Mouse (Mus musculus): Measurements from ENCODE around the gene E430018J23Rik. TPM values are rescaled to one million over a fixed set of nuclear protein-coding genes. Genes with fewer than 3 reads are reported as not detected.
"Not testable (repeated sequence)": the region's sequence is repeated elsewhere in the genome, so short reads cannot be mapped to it uniquely, and the experiment has no call there.

E430018J23Rik gene
- total RNA-seq, 1 experiment from 2014 or later: 2.3 TPM

DNA sequence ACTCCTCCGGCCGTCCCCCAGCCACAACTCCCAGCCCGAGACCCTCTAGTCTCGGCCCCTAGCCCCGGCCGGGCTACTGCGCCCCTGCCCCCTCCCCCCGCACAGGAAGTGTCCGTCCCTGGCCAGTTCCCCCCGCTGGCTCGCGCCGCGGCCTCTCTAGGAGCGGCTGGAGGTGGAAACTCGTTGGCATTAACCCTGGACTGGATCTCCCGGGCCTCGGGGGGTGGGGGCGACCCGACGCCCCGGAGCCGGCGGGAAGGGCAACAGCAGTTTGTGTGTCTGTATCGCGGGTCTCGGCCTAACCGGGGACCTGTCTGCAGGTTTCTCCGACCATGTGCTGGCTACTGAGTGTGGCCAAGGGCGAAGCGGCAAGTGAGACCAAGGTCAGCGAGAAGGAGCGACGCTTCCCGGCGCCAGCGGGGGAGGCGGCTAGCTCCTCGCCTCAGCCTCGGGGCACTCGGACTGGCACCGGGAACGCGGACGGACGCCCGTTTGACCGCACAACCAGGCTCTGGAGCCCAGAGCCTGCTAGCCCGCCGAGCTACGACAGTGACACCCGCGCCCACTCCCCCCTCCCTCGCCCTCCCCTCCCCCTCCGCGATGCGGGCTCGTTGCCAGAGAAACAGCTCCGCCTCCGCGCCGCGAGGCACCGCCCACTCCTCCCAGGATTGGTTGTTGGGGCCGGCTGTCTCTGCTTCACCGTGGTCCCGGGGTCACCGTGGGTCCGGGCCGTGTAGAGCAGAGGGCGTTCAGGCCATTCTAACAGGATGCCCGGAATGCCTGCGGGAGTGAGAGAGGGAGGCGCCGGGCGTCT, 47.7 kb downstream of the E430018J23Rik start, which contains the start of gene Zfp768:
Gene Zfp768 (minus strand): TSS at position 78 of the 814 bp plus-strand sequence.
- ATAC-seq (replicated peaks; ENCODE audit: insufficient number of reproducible peaks, low FRiP score, low TSS enrichment, poor library complexity, severe bottlenecking): peak; percentile 78

DNA sequence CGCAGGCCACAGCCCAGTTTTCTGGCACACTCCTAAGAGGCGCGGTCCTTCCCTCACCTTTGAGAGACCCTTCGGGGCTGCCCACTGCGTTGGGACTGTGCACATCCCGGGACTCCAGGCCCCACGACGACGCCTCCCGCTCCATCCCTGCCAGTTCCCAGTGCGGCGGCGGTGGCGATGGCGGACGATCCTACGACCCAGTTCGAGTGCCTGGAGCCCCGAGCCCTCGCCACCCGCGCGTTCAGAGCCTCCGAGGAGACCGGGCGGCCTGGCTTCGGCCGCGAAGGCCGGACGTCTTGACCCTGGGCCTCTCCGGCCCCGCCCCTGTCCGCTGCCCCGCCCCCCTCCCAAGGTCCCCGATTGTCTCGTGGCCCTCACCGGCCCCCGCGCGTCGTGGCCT, 48.3 kb downstream of the E430018J23Rik start:
- peak; percentile 18; the same call in 1 of the 2 replicates for ATAC-seq (replicated peaks; ENCODE audit: insufficient number of reproducible peaks, low FRiP score, low TSS enrichment, poor library complexity, severe bottlenecking)

DNA sequence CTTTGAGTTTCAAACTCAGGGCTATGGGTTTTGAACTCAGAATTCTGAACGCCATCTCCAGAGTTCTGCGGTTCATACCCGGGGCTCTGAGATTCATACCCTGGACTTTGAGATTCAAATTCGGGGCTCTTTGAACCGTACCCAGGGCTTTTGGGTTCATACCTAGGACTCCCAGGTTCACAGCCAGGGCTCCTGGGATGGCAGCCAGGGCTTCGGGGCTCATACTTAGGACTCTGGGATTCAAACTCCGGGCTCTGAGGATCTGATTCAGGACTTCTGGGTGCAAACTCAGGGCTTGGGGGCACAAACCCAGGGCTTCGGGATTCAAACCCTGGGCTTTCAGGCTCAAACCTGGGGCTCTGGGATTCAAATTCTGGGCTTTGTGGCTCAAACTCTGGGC, 49.1 kb downstream of the E430018J23Rik start:
- no peak for ATAC-seq (replicated peaks; ENCODE audit: insufficient number of reproducible peaks, low FRiP score, low TSS enrichment, poor library complexity, severe bottlenecking)

DNA sequence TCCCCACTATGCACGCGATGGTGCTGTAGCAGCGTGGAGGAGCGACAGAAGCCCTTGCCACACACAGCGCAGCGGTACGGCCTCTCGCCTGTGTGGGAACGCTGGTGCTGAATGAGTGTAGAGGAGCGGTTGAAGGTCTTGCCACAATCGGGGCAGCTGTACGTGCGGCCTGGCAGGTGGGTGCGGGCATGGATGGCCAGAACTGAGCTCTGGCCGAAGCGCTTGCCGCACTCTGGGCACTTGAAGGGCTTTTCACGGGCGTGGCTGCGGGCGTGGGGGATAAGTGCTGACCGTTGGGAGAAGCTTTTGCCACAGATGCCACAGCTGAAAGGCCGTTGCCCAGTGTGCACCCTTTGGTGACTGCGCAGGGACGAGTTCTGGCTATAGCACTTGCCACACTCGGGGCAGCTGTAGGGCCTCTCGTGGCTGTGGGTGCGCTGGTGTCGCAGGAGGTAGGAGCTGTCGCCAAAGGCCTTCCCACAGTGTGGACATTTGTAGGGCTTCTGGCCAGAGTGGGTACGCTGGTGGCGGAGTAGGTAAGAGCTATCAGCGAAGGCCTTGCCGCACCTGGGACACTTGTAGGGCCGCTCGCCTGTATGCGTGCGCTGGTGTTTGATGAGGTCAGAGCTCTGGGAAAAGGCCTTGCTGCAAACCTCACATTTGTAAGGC, 49.9 kb downstream of the E430018J23Rik start:
- ATAC-seq (replicated peaks; ENCODE audit: insufficient number of reproducible peaks, low FRiP score, low TSS enrichment, poor library complexity, severe bottlenecking): no peak

DNA sequence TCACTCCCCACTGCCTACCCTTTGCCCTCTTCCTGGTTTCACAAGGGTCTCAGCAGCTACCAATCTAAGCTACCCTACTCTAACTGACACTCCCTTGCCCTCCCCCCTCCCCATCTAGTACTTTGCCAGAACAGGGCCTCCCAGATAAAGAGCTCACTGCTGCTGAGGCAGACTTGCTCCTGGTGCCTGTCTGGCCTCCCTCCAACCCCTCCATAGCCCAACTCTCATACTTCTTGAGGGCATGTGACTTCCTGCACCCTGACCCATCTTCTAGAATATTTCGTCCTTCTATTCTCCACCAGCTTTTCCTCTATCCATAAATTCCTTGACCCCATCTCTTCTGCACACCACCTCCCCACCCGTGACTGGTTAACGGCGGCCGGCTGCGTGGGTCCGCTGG, 50.5 kb downstream of the E430018J23Rik start:
- no peak for ATAC-seq (replicated peaks; ENCODE audit: insufficient number of reproducible peaks, low FRiP score, low TSS enrichment, poor library complexity, severe bottlenecking)

DNA sequence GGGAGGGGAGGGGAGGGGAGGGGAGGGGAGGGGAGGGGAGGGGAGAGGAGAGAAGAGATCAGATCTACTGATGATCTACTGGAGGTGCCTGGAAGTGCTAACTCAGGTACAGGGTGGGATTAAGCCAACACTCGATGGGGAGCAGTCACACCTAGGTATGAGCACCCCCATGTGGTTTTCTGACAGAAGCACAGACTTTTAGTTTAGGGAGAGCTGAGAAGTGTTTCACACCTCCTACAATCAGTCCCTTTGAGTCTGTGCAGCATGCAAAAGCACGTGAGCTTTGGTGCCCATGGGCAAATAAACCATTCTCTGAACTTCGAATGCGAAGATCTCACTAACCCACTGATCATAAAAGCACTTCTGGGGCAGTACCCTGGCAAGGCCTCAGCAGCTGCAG, 51.1 kb downstream of the E430018J23Rik start:
- no peak for ATAC-seq (replicated peaks; ENCODE audit: insufficient number of reproducible peaks, low FRiP score, low TSS enrichment, poor library complexity, severe bottlenecking)

DNA sequence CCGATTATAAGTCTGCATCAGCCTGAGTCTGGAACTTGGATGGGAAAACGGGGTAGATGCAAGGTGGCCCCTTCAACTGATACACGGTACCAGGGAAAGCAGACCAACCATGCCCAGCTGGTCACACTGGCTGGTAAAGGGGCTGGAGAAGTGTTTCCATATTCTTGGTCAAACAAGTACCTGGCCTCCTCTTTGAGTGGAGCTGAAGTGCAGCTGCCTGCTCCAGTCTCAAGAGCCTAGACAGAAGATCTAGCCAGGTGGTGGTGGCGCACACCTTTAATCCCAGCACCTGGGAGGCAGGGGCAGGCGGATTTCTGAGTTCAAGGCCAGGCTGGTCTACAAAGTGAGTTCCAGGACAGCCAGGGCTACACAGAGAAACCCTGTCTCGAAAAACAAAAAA, 51.6 kb downstream of the E430018J23Rik start:
- ATAC-seq (replicated peaks; ENCODE audit: insufficient number of reproducible peaks, low FRiP score, low TSS enrichment, poor library complexity, severe bottlenecking): not testable (repeated sequence)

DNA sequence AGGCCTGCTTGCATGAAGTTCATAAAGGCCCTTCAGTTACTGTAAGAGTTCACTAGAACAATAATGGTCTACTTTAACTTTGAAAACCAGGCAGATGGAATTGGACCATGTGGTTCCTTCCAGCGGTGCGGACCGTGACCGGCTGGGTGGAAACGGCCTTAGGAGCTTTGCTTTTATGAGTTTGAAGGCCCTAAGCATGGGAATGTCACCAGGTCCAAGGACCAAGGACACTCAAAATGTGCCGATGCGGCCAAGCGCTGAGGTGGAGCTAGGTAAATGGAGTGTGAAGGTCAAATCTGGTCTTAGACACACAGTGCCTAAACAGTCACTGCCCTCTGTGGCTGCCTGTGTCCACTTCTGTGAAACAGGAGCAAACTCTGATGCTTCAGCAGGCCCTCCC, 52.1 kb downstream of the E430018J23Rik start:
- ATAC-seq (replicated peaks; ENCODE audit: insufficient number of reproducible peaks, low FRiP score, low TSS enrichment, poor library complexity, severe bottlenecking): no peak

Other genes starting within 250 kb of the E430018J23Rik start
- 48.7 to 89.2 TPM (median 59.8 TPM) in 3 replicates for gene Cd2bp2, start 197.6 kb downstream of the E430018J23Rik start, total RNA-seq (2017)
- gene Tbc1d10b, start 185.2 kb downstream of the E430018J23Rik start, total RNA-seq (2017): 52.5 to 106 TPM (median 85.1 TPM) in 3 replicates
- gene Mylpf, start 184.7 kb downstream of the E430018J23Rik start, total RNA-seq (2017): 8.7 to 33.8 TPM (median 15.4 TPM) in 3 replicates
- 3.9 to 9.8 TPM (median 5.7 TPM) in 3 replicates for gene Zfp553, start 160.6 kb downstream of the E430018J23Rik start, total RNA-seq (2017)
- 117 to 359 TPM (median 130 TPM) in 3 replicates for gene Sept1, start 160.5 kb downstream of the E430018J23Rik start, total RNA-seq (2017)
- 0.57 to 3.9 TPM (median 2.9 TPM) in 3 replicates for gene Zfp771, start 149.4 kb downstream of the E430018J23Rik start, total RNA-seq (2017)
- gene Dctpp1, start 132.9 kb downstream of the E430018J23Rik start, total RNA-seq (2017): 9.6 to 13.3 TPM (median 9.9 TPM) in 3 replicates
- gene Sephs2, start 119.6 kb downstream of the E430018J23Rik start, total RNA-seq (2017): 139 to 200 TPM (median 191 TPM) in 3 replicates
- 218 to 515 TPM (median 322 TPM) in 3 replicates for gene Itgal, start 97.4 kb downstream of the E430018J23Rik start, total RNA-seq (2017)
- 1.8 to 3.4 TPM (median 2.9 TPM) in 3 replicates for gene Zfp768, start 48.0 kb downstream of the E430018J23Rik start, total RNA-seq (2017)
- 5.8 to 16.3 TPM (median 10.1 TPM) in 3 replicates for gene Zfp747, start 17.6 kb downstream of the E430018J23Rik start, total RNA-seq (2017)
- 0.95 to 4.5 TPM (median 2.6 TPM) in 3 replicates for gene 9130019O22Rik, start 6.5 kb downstream of the E430018J23Rik start, total RNA-seq (2017)
- gene Zfp764, start 13.2 kb upstream of the E430018J23Rik start, total RNA-seq (2017): 7.7 to 12.5 TPM (median 10.0 TPM) in 3 replicates
- gene Zfp688, start 28.4 kb upstream of the E430018J23Rik start, total RNA-seq (2017): 12.4 to 15.5 TPM (median 13.3 TPM) in 3 replicates
- gene Zfp689, start 55.5 kb upstream of the E430018J23Rik start, total RNA-seq (2017): 1.4 to 2.8 TPM (median 1.9 TPM) in 3 replicates
- gene Prr14, start 66.0 kb upstream of the E430018J23Rik start, total RNA-seq (2017): 63.5 to 76.8 TPM (median 69.4 TPM) in 3 replicates
- 27.9 to 55.8 TPM (median 33.5 TPM) in 3 replicates for gene Fbrs, start 85.6 kb upstream of the E430018J23Rik start, total RNA-seq (2017)
- 12.3 to 47.6 TPM (median 26.1 TPM) in 3 replicates for gene Srcap, start 118.4 kb upstream of the E430018J23Rik start, total RNA-seq (2017)
- gene Gm42715, start 126.0 kb upstream of the E430018J23Rik start, total RNA-seq (2017): 2.3 to 18.1 TPM (median 5.0 TPM) in 3 replicates
- 4.3 to 14.7 TPM (median 5.7 TPM) in 3 replicates for gene Tmem265, start 167.8 kb upstream of the E430018J23Rik start, total RNA-seq (2017)
- 58.5 to 75.1 TPM (median 73.4 TPM) in 3 replicates for gene Phkg2, start 179.7 kb upstream of the E430018J23Rik start, total RNA-seq (2017)
- 1.1 to 2.8 TPM (median 2.6 TPM) in 3 replicates for gene Ccdc189, start 195.0 kb upstream of the E430018J23Rik start, total RNA-seq (2017)
- gene Rnf40, start 195.1 kb upstream of the E430018J23Rik start, total RNA-seq (2017): 67.4 to 77.5 TPM (median 69.4 TPM) in 3 replicates
- 1.7 to 7.4 TPM (median 2.3 TPM) in 3 replicates for gene Zfp629, start 222.2 kb upstream of the E430018J23Rik start, total RNA-seq (2017)